Mouse (Mus musculus) kidney, embryonic 14.5 days (tissue): ENCODE measurements around the gene Ggcx. TPM values are rescaled to one million over a fixed set of nuclear protein-coding genes. Genes with fewer than 3 reads are reported as not detected.

Experiments used
- ATAC-seq: fragments of 200-750 bp; cut with Nextera tagmentation; 2 replicates; pipeline ENCODE4 v1.8.0; 2017; ENCODE audit warnings: moderate number of reproducible peaks, mild to moderate bottlenecking, moderate TSS enrichment, moderate library complexity; ENCODE audit not compliant: low FRiP score, low TSS enrichment
- H3K27ac ChIP-seq: fragments of 300-500 bp; sonication (generic); 2 replicates; pipeline ENCODE4 v1.5.1; 2014; ENCODE audit warnings: low read depth, mild to moderate bottlenecking, low read length, moderate library complexity, mixed read lengths
- H3K27me3 ChIP-seq: fragments of 300-500 bp; sonication (generic); 2 replicates; pipeline ENCODE4 v1.6.1; 2014; ENCODE audit warnings: mild to moderate bottlenecking, low read length; ENCODE audit not compliant: control insufficient read depth, insufficient read depth
- H3K36me3 ChIP-seq: fragments of 300-500 bp; sonication (generic); 2 replicates; pipeline ENCODE4 v1.6.1; 2014; ENCODE audit warnings: low read length, mixed read lengths; ENCODE audit not compliant: control insufficient read depth, insufficient read depth
- H3K4me1 ChIP-seq: fragments of 300-500 bp; sonication (generic); 2 replicates; pipeline ENCODE4 v1.6.1; 2014; ENCODE audit warnings: low read length, mixed read lengths; ENCODE audit not compliant: control insufficient read depth, insufficient read depth
- H3K4me2 ChIP-seq: fragments of 300-500 bp; sonication (generic); replicated peaks from 2 replicates; pipeline ENCODE4 v1.6.1; 2014; ENCODE audit warnings: low read depth, mild to moderate bottlenecking, low read length
- H3K4me3 ChIP-seq: fragments of 300-500 bp; sonication (generic); 2 replicates; pipeline ENCODE4 v1.5.1; 2014; ENCODE audit warnings: mild to moderate bottlenecking, low read length
- H3K9ac ChIP-seq: fragments of 300-500 bp; sonication (generic); 2 replicates; pipeline ENCODE4 v1.6.1; 2014; ENCODE audit warnings: low read depth, mild to moderate bottlenecking, low read length, moderate library complexity
- H3K9me3 ChIP-seq: fragments of 300-500 bp; sonication (generic); 2 replicates; pipeline ENCODE4 v1.6.1; 2016; ENCODE audit warnings: low read length; ENCODE audit not compliant: control insufficient read depth
- WGBS: fragments of 180-500 bp; shearing (Covaris S2); extraction: QIAGEN DNeasy Blood & Tissue Kit; methylation state at CpG from one replicate; pipeline ENCODE4 v1.1.7; 2014; 5-methylcytosine and 5-hydroxymethylcytosine counted together
- polyA plus RNA-seq: library from polyadenylated mRNA; unstranded; fragments of >200 nt; fragmentation: Nextera tagmentation; extraction: Ambion mirVana; gene quantifications from 2 replicates; pipeline ENCODE4 v1.2.1, GENCODE M21; 2014

The Ggcx gene
- polyA plus RNA-seq, 1 experiment from 2014 or later: 24.7 TPM

DNA sequence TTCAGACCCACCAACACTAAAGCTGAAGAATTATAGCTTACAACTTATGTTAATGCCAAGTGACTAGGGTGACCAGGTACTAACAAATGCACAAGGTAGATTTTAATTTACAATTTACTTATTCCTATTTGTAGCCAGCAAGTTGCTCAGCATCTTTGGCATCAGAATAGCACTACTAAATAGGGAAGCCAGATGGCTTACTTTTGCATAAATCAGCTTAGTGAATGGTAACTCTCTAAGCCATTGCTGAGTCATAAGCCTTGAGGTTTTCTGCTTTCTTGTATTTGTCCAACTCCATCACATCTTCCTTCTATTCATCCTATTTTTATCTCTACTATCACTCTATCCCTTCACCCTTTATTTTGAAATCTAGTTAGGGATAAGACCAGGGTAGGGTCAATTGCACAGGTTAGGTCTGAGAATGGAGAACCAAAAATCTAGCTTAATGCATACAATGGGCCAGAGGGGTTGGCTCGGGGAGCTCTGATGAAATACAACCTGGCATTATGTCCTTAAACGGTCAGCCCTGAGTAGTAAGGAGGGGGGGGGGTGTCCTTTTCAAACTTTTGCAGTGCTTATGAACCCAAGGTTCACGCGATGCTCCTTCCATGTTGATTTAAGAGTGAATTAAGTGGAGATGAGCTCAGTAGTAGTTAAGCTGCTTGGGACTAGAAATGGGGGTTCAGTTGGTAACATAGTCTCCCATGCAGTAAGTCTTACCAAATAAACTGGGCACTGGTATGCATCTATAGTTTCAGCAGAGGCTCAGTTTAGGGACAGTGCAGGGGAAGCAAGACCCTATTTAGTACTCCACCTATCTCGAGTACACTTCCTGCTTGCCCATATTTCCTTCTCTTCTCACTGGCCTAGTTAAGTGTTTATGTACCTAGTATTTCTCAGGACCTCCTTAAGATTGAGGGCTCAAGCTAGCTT lies 17.1 kb downstream of the Ggcx start:
- WGBS: 36% methylated on average over 5 of the region's 5 CpGs
- peak; percentile 53; the same call in 1 of the 2 replicates for ATAC-seq
- no peak overlapping the region for H3K27ac ChIP-seq
- no peaks in the 10 kb centered on the region for H3K27me3 ChIP-seq
- H3K4me3 ChIP-seq: no peak overlapping the region
- no peak overlapping the region for H3K9ac ChIP-seq
- H3K4me1 ChIP-seq: no peaks in the 10 kb centered on the region
- H3K4me2 ChIP-seq: no peak overlapping the region
- no peaks in the 10 kb centered on the region for H3K9me3 ChIP-seq
- peaks cover 90% of the 10 kb centered on the region for H3K36me3 ChIP-seq

DNA sequence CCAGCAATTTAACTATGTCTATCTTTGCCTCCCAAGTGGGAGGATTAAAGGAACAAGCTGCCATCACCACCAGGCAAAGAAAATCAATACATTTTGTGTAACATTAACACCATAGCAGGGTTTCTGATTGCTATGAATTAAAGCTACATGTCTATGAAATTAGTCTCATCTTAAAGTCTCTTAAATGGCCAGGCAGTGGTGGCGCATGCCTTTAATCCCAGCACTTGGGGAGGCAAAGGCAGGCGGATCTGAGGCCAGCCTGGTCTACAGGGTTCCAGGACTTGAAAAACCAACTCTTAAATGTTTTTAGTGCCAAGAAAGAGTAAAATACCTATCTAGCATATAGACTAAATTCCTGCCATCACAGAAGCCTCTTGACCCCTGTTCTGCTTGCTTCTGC lies 18.0 kb downstream of the Ggcx start:
- Histone ChIP-seq H3K9me3 (no peaks in the 10 kb centered on the region), H3K27me3 (no peaks in the 10 kb centered on the region), H3K9ac (no peak overlapping the region), H3K4me2 (no peak overlapping the region), H3K4me3 (no peak overlapping the region), H3K36me3 (peaks cover 92% of the 10 kb centered on the region), H3K4me1 (peaks cover 3% of the 10 kb centered on the region; the same call in 1 of the 2 replicates), H3K27ac (no peak overlapping the region)
- 90% methylated on average over 2 of the region's 2 CpGs for WGBS
- no peak for ATAC-seq

DNA sequence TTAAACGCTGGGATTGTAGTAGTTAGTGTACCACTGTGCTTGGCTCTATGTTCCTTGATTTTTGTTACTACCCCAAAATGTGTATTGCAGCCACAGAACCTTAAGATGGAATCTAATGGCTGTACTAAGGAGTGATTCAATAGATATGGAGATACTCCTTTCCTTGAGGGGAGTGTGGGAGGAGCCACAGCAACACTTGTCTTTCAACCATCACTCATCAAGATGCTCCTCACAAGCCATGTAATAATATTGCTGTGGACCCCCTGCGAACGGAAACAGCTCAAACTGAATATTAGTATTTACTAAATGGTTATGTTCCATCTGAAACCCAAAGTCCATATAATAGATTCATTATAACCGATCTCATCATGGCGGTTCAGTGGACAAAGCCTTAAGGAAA lies 24.1 kb downstream of the Ggcx start:
- Histone ChIP-seq H3K4me3 (peak overlapping the region; percentile 98), H3K27me3 (no peaks in the 10 kb centered on the region), H3K27ac (peak overlapping the region; percentile 98; the same call in 1 of the 2 replicates), H3K4me1 (peaks cover 10% of the 10 kb centered on the region; the same call in 1 of the 2 replicates), H3K9me3 (no peaks in the 10 kb centered on the region), H3K4me2 (peak overlapping the region; percentile 93), H3K9ac (peak overlapping the region; percentile 99), H3K36me3 (peaks cover 47% of the 10 kb centered on the region)
- 1% methylated on average over 5 of the region's 5 CpGs for WGBS
- ATAC-seq: no peak

DNA sequence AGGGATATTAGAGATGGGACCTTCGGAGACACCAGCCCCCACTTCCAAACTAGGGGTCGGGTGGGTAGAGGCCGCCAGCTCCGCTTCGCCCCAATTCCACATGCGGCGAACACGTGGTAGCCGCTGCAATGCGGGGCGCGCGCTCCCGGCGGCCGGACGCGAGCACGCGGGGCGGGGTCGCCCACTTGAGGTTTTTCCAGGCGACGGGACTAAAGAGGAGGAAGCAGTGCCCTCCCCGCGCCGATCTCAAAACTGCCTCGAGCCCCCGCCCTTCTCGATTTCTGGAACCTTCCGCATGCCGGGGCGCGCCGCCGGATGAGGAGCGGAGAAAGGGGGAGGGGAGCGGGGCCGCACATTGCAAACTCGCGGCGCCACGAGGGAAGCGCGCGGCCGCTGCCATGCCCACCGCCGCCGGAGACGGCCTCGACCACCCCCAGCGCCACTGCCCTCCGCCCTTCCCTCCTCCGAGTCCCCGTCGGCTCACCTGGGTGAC lies 24.8 kb downstream of the Ggcx start:
- Histone ChIP-seq H3K4me2 (peak overlapping the region; percentile 93), H3K36me3 (peaks cover 40% of the 10 kb centered on the region), H3K27ac (peak overlapping the region; percentile 98), H3K4me1 (peaks cover 10% of the 10 kb centered on the region; the same call in 1 of the 2 replicates), H3K4me3 (peak overlapping the region; percentile 98), H3K9me3 (no peaks in the 10 kb centered on the region), H3K9ac (peak overlapping the region; percentile 99), H3K27me3 (no peaks in the 10 kb centered on the region)
- ATAC-seq: peak; percentile 43
- under 1% methylated on average over 52 of the region's 57 CpGs for WGBS

DNA sequence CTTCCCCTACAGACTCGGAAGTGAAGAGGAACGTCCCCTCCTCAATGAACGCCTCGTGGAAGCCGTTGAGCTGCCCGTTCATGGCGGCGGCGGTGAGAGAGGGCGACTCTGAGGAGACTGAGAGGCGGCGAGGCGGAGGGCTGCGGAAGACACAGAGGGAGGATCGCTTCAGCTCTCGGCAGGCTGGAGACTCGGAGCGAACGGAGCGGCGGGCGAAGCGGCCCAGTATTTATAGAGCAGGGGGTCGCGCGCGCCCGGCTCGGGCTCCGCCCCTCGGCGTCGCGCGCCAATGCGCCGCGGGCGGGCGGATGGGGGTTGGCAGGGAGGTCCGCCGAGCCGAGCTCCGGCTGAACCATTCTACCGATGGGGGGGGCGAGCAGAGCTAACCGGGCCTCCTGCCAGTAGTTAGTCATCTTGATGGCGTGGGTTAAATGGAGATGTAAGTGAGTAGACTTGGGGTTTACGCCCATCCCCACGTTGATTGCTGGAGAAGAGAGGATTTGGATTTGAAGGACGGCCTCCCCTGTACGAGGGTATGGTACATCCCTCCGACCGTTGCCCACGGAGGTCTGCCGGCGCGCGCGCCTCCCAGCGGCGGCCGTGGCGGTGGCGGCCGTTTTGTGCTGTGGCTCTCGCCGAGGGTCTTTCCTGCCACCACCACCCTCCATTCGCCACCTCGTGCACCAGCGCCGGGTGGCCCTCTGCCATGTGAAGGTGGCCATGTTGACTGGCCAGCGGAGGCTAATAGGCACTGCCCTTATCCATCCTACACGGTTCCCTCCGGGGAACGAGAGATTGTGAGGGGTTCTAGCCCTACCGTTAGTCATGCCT lies 25.5 kb downstream of the Ggcx start, which contains the start of gene Mat2a:
Gene Mat2a, minus strand, starts transcription at position 204 of the 831 bp plus-strand sequence.
- Histone ChIP-seq H3K9me3 (no peaks in the 10 kb centered on the region), H3K36me3 (peaks cover 34% of the 10 kb centered on the region), H3K27ac (peak within 1 kb of the TSS; percentile 98), H3K27me3 (no peaks in the 10 kb centered on the region), H3K4me3 (peak within 1 kb of the TSS; percentile 98), H3K9ac (peak within 1 kb of the TSS; percentile 99), H3K4me2 (peak within 1 kb of the TSS; percentile 93), H3K4me1 (peaks cover 10% of the 10 kb centered on the region; the same call in 1 of the 2 replicates)
- WGBS: under 1% methylated on average over 77 of the region's 77 CpGs
- ATAC-seq: peak; percentile 91

DNA sequence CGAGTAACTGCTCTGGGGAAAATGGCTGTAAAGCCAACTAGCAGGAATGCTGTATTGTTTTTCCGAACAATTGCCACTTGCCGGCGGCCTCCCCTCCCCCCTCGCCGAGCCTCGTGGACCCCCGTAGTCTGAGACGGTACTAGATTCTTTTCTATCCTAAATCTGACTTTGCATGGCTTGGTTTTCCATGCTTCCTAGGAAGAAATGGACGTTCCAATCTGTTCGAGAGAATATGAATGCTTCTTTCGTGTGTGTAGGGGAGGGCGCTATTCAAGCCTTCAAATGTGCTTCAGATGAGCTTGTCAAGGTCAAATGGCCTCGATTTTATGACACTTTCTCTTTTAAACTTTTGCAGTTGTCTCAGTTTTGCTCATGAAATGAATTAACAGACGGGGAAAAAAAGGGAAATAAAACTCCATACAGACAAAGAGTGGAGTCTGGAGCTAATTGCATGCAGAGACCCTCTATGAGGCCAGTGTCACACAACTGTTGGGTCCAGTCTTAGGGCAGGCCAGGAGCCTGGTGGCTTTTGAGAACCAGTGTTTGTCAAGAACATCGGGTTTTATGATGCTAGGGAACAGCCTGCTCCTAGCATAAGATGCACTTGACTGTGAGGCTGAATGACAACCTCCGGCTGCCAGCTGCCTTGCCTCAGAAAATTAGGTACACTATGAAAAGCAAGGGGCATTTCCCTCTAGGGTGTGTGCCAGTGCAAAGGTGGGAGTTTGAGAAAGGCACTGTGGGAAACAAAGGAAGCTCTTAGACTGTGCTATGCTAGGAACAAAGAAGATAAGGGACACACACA lies 26.3 kb downstream of the Ggcx start:
- Histone ChIP-seq H3K36me3 (peaks cover 26% of the 10 kb centered on the region), H3K4me3 (peak overlapping the region; percentile 98), H3K27me3 (no peaks in the 10 kb centered on the region), H3K9ac (peak overlapping the region; percentile 99), H3K9me3 (no peaks in the 10 kb centered on the region), H3K27ac (peak overlapping the region; percentile 98), H3K4me1 (peaks cover 10% of the 10 kb centered on the region; the same call in 1 of the 2 replicates), H3K4me2 (peak overlapping the region; percentile 68)
- no peak for ATAC-seq
- WGBS: 9% methylated on average over 17 of the region's 17 CpGs

DNA sequence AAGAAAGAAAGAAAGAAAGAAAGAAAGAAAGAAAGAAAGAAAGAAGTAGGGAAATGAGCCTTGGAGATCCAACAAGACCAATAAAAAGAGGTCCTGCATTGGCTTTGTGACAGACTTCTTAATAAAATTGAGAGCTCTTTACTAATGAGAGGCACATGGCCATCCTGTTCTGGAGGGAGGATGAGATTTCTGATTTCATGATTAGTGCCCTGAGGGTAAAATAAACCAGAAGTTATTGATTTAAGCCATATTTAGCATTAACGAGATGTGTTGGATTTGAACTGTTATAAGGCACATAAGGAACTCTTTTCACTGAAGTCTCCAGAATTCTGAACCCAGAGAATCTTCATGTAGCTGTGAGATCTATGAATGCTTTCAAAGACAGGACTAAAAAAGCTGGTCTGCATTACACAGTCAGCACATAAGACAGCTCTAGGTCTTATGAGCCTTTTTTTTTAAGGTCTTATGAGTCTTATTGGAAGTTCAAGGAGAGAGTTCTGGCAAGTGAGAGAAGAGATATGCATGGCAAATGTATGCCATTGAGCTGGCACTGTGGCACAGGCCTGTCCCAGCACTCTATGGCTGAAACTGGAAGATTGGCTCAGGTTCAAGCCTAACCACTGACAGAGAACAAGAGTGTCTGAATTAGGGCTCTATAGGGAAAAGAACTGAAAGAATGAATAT lies 29.0 kb downstream of the Ggcx start:
- no peak for ATAC-seq
- 80% methylated on average over 1 of the region's 1 CpGs for WGBS
- Histone ChIP-seq H3K4me1 (peaks cover 7% of the 10 kb centered on the region; the same call in 1 of the 2 replicates), H3K9me3 (no peaks in the 10 kb centered on the region), H3K4me2 (no peak overlapping the region), H3K9ac (no peak overlapping the region), H3K4me3 (no peak overlapping the region), H3K27ac (no peak overlapping the region), H3K27me3 (no peaks in the 10 kb centered on the region), H3K36me3 (peaks cover 3% of the 10 kb centered on the region; the same call in 1 of the 2 replicates)

DNA sequence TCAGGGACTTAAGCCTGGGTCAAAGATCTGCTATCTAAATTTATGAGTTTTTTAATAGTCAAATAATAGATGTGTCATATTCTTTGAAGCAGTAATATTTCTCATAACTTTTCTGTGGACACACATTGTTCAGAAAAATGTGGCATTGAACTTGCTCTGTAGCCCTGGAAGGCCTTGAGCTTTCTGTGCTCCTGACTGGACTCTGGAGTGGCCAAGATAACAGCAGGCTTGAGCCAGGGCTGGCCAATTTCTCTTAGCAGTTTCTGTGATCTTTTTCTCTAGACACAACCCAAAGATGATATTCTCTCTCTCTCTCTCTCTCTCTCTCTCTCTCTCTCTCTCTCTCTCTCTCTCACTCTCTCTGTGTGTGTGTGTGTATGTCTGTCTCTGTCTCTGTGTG lies 30.9 kb downstream of the Ggcx start:
- no peak for ATAC-seq
- H3K4me1 ChIP-seq: peaks cover 7% of the 10 kb centered on the region; the same call in 1 of the 2 replicates

More for the DNA sequence above, 30.9 kb downstream of the Ggcx start:
- Histone ChIP-seq H3K9me3 (no peaks in the 10 kb centered on the region), H3K27ac (no peak overlapping the region), H3K36me3 (no peaks in the 10 kb centered on the region), H3K9ac (no peak overlapping the region), H3K4me2 (no peak overlapping the region), H3K27me3 (no peaks in the 10 kb centered on the region), H3K4me3 (no peak overlapping the region)
